Mouse (Mus musculus) heart, adult 2 months (tissue): ENCODE data around the gene Wwox. TPM values are rescaled to one million over a fixed set of nuclear protein-coding genes. Genes with fewer than 3 reads are reported as not detected.

Experiments
- DNase-seq, 2 experiments: peaks; one replicate each; pipeline ENCODE4 v3.0.0; 2021
- H3K27ac ChIP-seq: fragments of 200-600 bp; 2 replicates; pipeline ENCODE4 v1.8.1; 2022
- H3K27me3 ChIP-seq: fragments of 200-500 bp; 2 replicates; pipeline ENCODE4 v1.6.1; 2012; ENCODE audit warnings: mild to moderate bottlenecking, low read length, inconsistent platforms, mixed read lengths; ENCODE audit not compliant: control insufficient read depth, insufficient read depth
- H3K36me3 ChIP-seq: fragments of 200-500 bp; 2 replicates; pipeline ENCODE4 v1.6.1; 2012; ENCODE audit warnings: low read length, inconsistent platforms; ENCODE audit not compliant: control insufficient read depth, insufficient read depth
- H3K4me1 ChIP-seq: fragments of 200-500 bp; 2 replicates; pipeline ENCODE4 v1.6.1; 2011; ENCODE audit warnings: low read length; ENCODE audit not compliant: control insufficient read depth, insufficient read depth
- H3K4me3 ChIP-seq: fragments of 200-600 bp; 2 replicates; pipeline ENCODE4 v1.8.1; 2022
- H3K79me2 ChIP-seq: fragments of 200-500 bp; replicated peaks from 2 replicates; pipeline ENCODE4 v1.6.1; 2012; ENCODE audit warnings: mild to moderate bottlenecking, inconsistent platforms, low read length, moderate library complexity, mixed read lengths; ENCODE audit not compliant: control insufficient read depth, insufficient read depth
- H3K9ac ChIP-seq: fragments of 200-500 bp; 2 replicates; pipeline ENCODE4 v1.6.1; 2012; ENCODE audit warnings: low read depth, mild to moderate bottlenecking, control low read depth, inconsistent platforms, low read length, mixed read lengths
- CTCF ChIP-seq: fragments of 200-600 bp; IDR thresholded peaks from 2 replicates; pipeline ENCODE4 v1.8.1; 2022; ENCODE audit warnings: antibody characterized with exemption, mild to moderate bottlenecking, moderate library complexity
- EP300 ChIP-seq: fragments of 200-500 bp; IDR thresholded peaks from 2 replicates; pipeline ENCODE4 v1.6.1; 2011; ENCODE audit warnings: low read depth, low read length, control low read depth; ENCODE audit not compliant: insufficient read depth
- POLR2A ChIP-seq: fragments of 200-500 bp; IDR thresholded peaks from 2 replicates; pipeline ENCODE4 v1.6.1; 2011; ENCODE audit warnings: mild to moderate bottlenecking, low read depth, low read length, control low read depth; ENCODE audit not compliant: insufficient read depth
- WGBS: fragments of 180-500 bp; shearing (Covaris S2); methylation state at CpG from one replicate; pipeline ENCODE4 v1.1.7; 2018; 5-methylcytosine and 5-hydroxymethylcytosine counted together
- intact Hi-C: fragments of 180-260 bp; cut with DNase I; formaldehyde crosslinking; loops from one replicate; pipeline ENCODE4 v1.15.1; 2025
- polyA plus RNA-seq: library from polyadenylated mRNA; depleted of rRNA; stranded (reverse); fragments of >200 nt; gene quantifications from 2 replicates; pipeline ENCODE4 v1.2.3, GENCODE M21; 2012
- total RNA-seq, 2 experiments: library from RNA; stranded (reverse); gene quantifications; 2 replicates each; pipeline ENCODE4 v1.2.3; 2021

Wwox gene
- total and polyA plus RNA-seq, 3 experiments: 3.3 to 4.6 (median 4.6) TPM

- no peak overlapping the region for H3K27ac ChIP-seq
- H3K79me2 ChIP-seq: no peaks in the 10 kb centered on the region
- H3K9ac ChIP-seq: no peak overlapping the region
- H3K4me1 ChIP-seq: peaks cover 3% of the 10 kb centered on the region
- no peak overlapping the region for H3K4me3 ChIP-seq
- intact Hi-C loops: loop anchor here (5.0 kb wide), 1 partner anchor 43 kb away; no protein-coding TSS in a partner anchor
- TF ChIP-seq CTCF (no peak), POLR2A (no peak), EP300 (no peak)
- H3K36me3 ChIP-seq: no peaks in the 10 kb centered on the region
- H3K27me3 ChIP-seq: no peaks in the 10 kb centered on the region
- no peak for DNase-seq
Measured at GRCm38 (mm10) chr8:114979671-114980070, 540.2 kb downstream of the Wwox start.

DNA sequence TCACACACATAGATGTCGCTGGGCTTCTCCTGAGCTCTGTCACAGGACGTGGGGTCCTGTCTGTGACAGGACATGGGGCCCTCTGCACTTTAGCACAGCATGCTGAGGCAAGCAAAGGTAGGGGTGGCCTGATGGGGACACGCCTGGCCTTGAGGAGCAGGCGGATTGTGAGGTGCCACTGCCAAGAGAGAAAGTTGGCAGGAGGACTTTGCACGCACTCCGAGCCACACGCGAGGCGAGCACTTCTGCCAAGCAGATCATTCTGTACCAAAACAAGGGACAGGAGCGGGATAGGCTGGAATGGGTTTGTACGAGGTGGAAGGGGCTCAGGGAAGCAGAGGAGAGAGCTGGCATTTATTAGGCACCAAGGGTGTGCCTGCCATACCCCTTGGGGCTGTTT is 543.3 kb downstream of the Wwox start:
- H3K4me1 ChIP-seq: no peaks in the 10 kb centered on the region; the same call in 1 of the 2 replicates
- no peaks in the 10 kb centered on the region for H3K36me3 ChIP-seq
- no peaks in the 10 kb centered on the region for H3K79me2 ChIP-seq
- no peak overlapping the region for H3K27ac ChIP-seq
- peak in 1 of 2 experiments; percentile 31 for DNase-seq
- WGBS: 70% methylated on average over 11 of the region's 11 CpGs
- intact Hi-C loops: no loop called here
- H3K9ac ChIP-seq: no peak overlapping the region
- H3K4me3 ChIP-seq: no peak overlapping the region
- TF ChIP-seq POLR2A: no peak
- peak; percentile 70; the same call in 1 of the 2 replicates for TF ChIP-seq EP300
- no peaks in the 10 kb centered on the region for H3K27me3 ChIP-seq

DNA sequence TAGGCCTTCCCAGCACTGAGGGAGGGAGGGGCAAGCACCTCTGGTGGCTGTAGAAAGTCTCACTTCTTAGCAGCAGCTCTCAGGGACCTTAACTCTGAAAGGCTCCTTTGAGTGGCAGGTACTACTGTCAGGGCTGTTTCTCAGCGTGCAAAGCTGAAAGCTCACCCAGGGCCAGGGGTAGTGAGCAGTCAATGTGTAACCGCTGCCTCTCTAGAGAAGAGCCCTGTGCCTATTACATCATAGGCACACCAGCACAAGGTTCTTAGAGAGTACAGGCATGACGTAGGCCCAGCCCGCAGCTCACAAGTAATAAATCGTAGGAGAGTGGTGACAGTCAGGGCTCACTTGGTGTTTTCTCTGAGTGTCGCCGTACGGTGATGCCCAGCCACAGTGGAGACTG is 545.0 kb downstream of the Wwox start:
- Histone ChIP-seq H3K9ac (no peak overlapping the region), H3K36me3 (no peaks in the 10 kb centered on the region), H3K79me2 (no peaks in the 10 kb centered on the region), H3K27me3 (no peaks in the 10 kb centered on the region), H3K4me3 (no peak overlapping the region), H3K4me1 (no peaks in the 10 kb centered on the region; the same call in 1 of the 2 replicates), H3K27ac (no peak overlapping the region)
- WGBS: 96% methylated on average over 8 of the region's 8 CpGs
- intact Hi-C loops: no loop called here
- DNase-seq: no peak
- no peak for TF ChIP-seq CTCF
- TF ChIP-seq EP300: no peak
- TF ChIP-seq POLR2A: no peak

DNA sequence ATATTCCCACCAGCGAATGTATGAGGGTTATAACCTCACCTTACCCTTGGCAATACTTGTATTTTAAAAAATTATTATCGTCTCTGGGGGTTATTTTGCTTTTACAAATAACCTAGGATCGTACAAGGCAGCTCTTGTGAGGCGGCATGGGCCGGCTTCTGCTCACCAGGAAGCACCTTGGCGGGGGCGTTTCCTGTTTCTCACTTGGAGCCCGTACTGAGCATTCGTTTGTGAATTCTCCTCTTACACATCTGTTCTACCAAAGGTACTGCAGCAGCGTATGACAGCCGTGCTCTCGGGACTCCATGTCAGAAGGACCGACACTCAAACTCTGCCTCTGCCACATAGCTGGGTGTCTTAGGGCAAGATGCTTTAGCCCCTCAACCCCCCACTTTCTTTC is 546.5 kb downstream of the Wwox start:
- no peaks in the 10 kb centered on the region for H3K79me2 ChIP-seq
- 53% methylated on average over 13 of the region's 13 CpGs for WGBS
- no peaks in the 10 kb centered on the region for H3K36me3 ChIP-seq
- intact Hi-C loops: no loop called here
- H3K27ac ChIP-seq: no peak overlapping the region
- H3K4me1 ChIP-seq: no peaks in the 10 kb centered on the region; the same call in 1 of the 2 replicates
- H3K4me3 ChIP-seq: no peak overlapping the region
- TF ChIP-seq POLR2A: no peak
- TF ChIP-seq CTCF: no peak
- no peak for TF ChIP-seq EP300
- no peak overlapping the region for H3K9ac ChIP-seq
- no peak for DNase-seq
- H3K27me3 ChIP-seq: no peaks in the 10 kb centered on the region

DNA sequence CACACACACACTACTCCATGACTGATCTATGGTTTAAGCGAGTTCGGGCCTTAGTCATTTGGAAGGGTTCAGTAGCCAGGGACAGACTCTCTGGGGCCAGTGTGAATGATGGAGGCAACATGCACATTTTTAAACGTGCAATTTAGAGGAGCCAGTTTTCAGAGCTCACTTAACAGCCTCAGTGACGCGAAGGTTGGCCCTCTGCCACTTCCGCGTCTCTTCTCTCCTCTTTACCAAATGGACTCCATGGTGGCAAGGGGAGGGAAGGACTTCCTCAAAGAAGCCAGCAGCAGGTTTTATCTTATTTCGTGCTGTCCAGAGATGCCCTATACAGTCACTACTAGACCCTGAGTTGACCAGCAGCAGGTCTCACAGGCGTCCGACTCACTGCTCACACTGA is 547.5 kb downstream of the Wwox start:
- Histone ChIP-seq H3K79me2 (no peaks in the 10 kb centered on the region), H3K36me3 (no peaks in the 10 kb centered on the region), H3K4me1 (no peaks in the 10 kb centered on the region; the same call in 1 of the 2 replicates), H3K27ac (no peak overlapping the region), H3K27me3 (no peaks in the 10 kb centered on the region), H3K4me3 (no peak overlapping the region), H3K9ac (no peak overlapping the region)
- intact Hi-C loops: no loop called here
- WGBS: 84% methylated on average over 10 of the region's 10 CpGs
- DNase-seq: no peak
- no peak for TF ChIP-seq CTCF
- no peak for TF ChIP-seq EP300
- TF ChIP-seq POLR2A: no peak

- intact Hi-C loops: no loop called here
Measured at GRCm38 (mm10) chr8:114990865-114991613, 551.6 kb downstream of the Wwox start.

More at GRCm38 (mm10) chr8:114990865-114991613, 551.6 kb downstream of the Wwox start:
- H3K79me2 ChIP-seq: no peaks in the 10 kb centered on the region
- DNase-seq: no peak
- H3K36me3 ChIP-seq: no peaks in the 10 kb centered on the region
- WGBS: 92% methylated on average over 13 of the region's 13 CpGs
- H3K27ac ChIP-seq: no peak overlapping the region
- TF ChIP-seq POLR2A: no peak
- TF ChIP-seq EP300: no peak
- TF ChIP-seq CTCF: no peak
- H3K4me1 ChIP-seq: no peaks in the 10 kb centered on the region
- H3K27me3 ChIP-seq: no peaks in the 10 kb centered on the region
- no peak overlapping the region for H3K9ac ChIP-seq
- no peak overlapping the region for H3K4me3 ChIP-seq
